Mouse (Mus musculus) left cerebral cortex, postnatal 4 days (tissue): ENCODE data around the gene Mcam. TPM values are rescaled to one million over a fixed set of nuclear protein-coding genes. Genes with fewer than 3 reads are reported as not detected.
"Not testable (repeated sequence)": the region's sequence is repeated elsewhere in the genome, so short reads cannot be mapped to it uniquely, and the experiment has no call there.

ENCODE experiments used
- DNase-seq: peaks from one replicate; pipeline ENCODE4 v3.0.0-alpha.2; 2022
- intact Hi-C: fragments of 180-260 bp; cut with DNase I; formaldehyde crosslinking; loops from one replicate; pipeline ENCODE4 v1.15.1; 2025
- total RNA-seq, 2 experiments: library from RNA; stranded (reverse); gene quantifications; 2 replicates each; pipeline ENCODE4 v1.2.3; 2021

Gene Mcam
- total RNA-seq, 2 experiments from 2014 or later, result 13.7 to 16.9 TPM

- intact Hi-C loops, result loop anchor here (10.0 kb wide), 1 partner anchor 124 kb away; no protein-coding TSS in a partner anchor
Observed at GRCm38 (mm10) chr9:44108269-44109055, 25.8 kb upstream of the Mcam start.

GRCm38 (mm10) chr9:44109360-44110095, 24.7 kb upstream of the Mcam start:
- intact Hi-C loops, result loop anchor here (10.0 kb wide), 1 partner anchor 125 kb away; no protein-coding TSS in a partner anchor
- peak; percentile 79 for DNase-seq

More at GRCm38 (mm10) chr9:44108269-44109055, 25.8 kb upstream of the Mcam start:
- DNase-seq, result peak; percentile 13

- DNase-seq, intact Hi-C loops: not testable (repeated sequence)
Observed at GRCm38 (mm10) chr9:44111909-44112308, 22.4 kb upstream of the Mcam start.

GRCm38 (mm10) chr9:44113105-44113789, 21.0 kb upstream of the Mcam start, which contains the start of the genes Gm49380 and Rnf26:
Gm49380 (minus strand) TSS chr9:44113500.
Rnf26 (minus strand) TSS chr9:44113517.
- intact Hi-C loops, result no loop called here
- peak; percentile 97 for DNase-seq

- DNase-seq, result no peak
- intact Hi-C loops, result no loop called here
Observed at GRCm38 (mm10) chr9:44114453-44114852, 19.8 kb upstream of the Mcam start.

GRCm38 (mm10) chr9:44115599-44115998, 18.7 kb upstream of the Mcam start:
- no peak for DNase-seq
- intact Hi-C loops, result no loop called here

GRCm38 (mm10) chr9:44116182-44116581, 18.1 kb upstream of the Mcam start:
- intact Hi-C loops, result no loop called here

GRCm38 (mm10) chr9:44119011-44119410, 15.3 kb upstream of the Mcam start:
- intact Hi-C loops, result no loop called here
- DNase-seq, result peak; percentile 41

More at GRCm38 (mm10) chr9:44116182-44116581, 18.1 kb upstream of the Mcam start:
- DNase-seq, result no peak

- intact Hi-C loops, result loop anchor here (10.0 kb wide), 1 partner anchor 275 kb away; the partner anchor contains the start of gene Slc37a4
- DNase-seq, result no peak
Observed at GRCm38 (mm10) chr9:44119948-44120465, 14.3 kb upstream of the Mcam start.

- intact Hi-C loops, result loop anchor here (10.0 kb wide), 1 partner anchor 270 kb away; the partner anchor contains the start of gene Slc37a4
- DNase-seq, result no peak
Observed at GRCm38 (mm10) chr9:44124317-44124716, 10.0 kb upstream of the Mcam start.

GRCm38 (mm10) chr9:44125026-44125425, 9.2 kb upstream of the Mcam start:
- no peak for DNase-seq
- intact Hi-C loops, result loop anchor here (10.0 kb wide), 1 partner anchor 270 kb away; the partner anchor contains the start of gene Slc37a4

GRCm38 (mm10) chr9:44125546-44126428, 8.5 kb upstream of the Mcam start:
- DNase-seq, result peak; percentile 90
- intact Hi-C loops, result loop anchor here (10.0 kb wide), 1 partner anchor 269 kb away; the partner anchor contains the start of gene Slc37a4

- DNase-seq, result no peak
- intact Hi-C loops, result loop anchor here (10.0 kb wide), 1 partner anchor 268 kb away; the partner anchor contains the start of gene Slc37a4
Observed at GRCm38 (mm10) chr9:44126746-44127145, 7.5 kb upstream of the Mcam start.

GRCm38 (mm10) chr9:44127351-44127801, 6.9 kb upstream of the Mcam start:
- intact Hi-C loops, result loop anchor here (10.0 kb wide), 1 partner anchor 267 kb away; the partner anchor contains the start of gene Slc37a4
- DNase-seq, result no peak

GRCm38 (mm10) chr9:44129633-44130032, 4.6 kb upstream of the Mcam start:
- DNase-seq, result no peak
- intact Hi-C loops, result loop anchor here (10.0 kb wide), 1 partner anchor 265 kb away; the partner anchor contains the start of gene Slc37a4

GRCm38 (mm10) chr9:44130034-44130433, 4.2 kb upstream of the Mcam start:
- DNase-seq, result peak; percentile 22
- intact Hi-C loops, result no loop called here

- DNase-seq, result peak; percentile 18
- intact Hi-C loops, result no loop called here
Observed at GRCm38 (mm10) chr9:44130581-44131275, 3.5 kb upstream of the Mcam start.

- intact Hi-C loops, result no loop called here
Observed at GRCm38 (mm10) chr9:44131276-44131590, 3.0 kb upstream of the Mcam start.

More at GRCm38 (mm10) chr9:44131276-44131590, 3.0 kb upstream of the Mcam start:
- no peak for DNase-seq
